Mouse (Mus musculus): ENCODE measurements around the gene Casp2.
A peak's percentile ranks its signal among the peaks of the same experiment; 100 is the strongest.

Gene Casp2

DNA sequence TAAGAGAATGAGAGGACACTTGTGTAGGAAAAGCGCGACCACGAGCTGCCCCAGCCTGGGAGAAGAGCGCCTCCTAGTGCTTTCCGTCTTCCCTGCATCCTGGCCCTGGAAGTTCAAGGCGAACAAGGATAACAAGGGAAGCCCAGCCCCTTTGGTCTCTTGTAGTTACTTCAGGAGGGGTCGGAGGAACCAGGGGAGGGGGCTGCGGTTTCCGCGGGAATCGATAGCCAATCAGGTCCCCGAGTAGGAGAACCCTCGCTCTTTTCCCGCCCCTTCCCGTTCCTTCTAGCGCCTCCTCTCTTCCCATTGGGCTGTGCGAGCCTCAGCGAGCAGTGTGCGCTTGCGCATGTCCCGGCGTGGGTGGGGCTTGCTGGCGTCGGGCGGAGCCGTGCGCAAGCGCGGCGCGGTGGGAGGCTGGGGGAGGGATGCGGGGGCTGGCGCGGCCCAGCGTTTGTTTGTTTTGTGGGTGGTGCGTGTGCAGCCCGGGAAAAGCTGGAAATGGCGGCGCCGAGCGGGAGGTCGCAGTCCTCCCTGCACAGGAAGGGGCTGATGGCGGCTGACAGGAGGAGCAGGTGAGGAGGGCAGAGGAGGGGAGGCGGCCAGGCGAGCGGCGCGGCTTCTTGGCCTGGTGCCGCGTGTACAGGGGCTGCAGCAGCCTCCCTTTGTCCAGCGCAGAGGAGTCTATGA is at the start of gene Casp2:
Casp2 (plus strand) TSS at position 360 of the 687 bp plus-strand sequence.
- DNase-seq (ENCODE audit: low spot score in 2 of 2), result peak; percentile 97 to 98

DNA sequence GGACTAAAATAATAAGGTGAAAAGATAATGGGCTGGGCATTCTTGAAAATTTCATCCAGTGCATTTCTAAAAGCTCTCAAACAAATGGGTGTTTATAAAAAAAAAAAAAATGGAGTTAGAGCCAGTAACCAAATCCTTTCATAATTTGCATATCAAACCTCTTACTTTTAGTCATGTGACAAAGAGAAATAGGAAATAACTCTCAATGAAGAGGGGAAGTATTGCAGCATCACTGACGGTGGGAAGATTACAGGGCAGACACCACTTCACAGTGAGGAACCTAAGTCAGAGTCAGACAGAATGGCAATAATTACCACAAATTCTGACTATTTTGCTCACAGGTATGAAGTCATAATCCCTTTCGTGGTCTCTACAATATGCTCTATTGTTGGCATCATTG is 49.8 kb upstream of the Casp2 start, which contains the start of gene Tas2r144:
Tas2r144 (plus strand) TSS at position 301 of the 400 bp plus-strand sequence.
- no peak for DNase-seq (ENCODE audit: low spot score in 2 of 2)

DNA sequence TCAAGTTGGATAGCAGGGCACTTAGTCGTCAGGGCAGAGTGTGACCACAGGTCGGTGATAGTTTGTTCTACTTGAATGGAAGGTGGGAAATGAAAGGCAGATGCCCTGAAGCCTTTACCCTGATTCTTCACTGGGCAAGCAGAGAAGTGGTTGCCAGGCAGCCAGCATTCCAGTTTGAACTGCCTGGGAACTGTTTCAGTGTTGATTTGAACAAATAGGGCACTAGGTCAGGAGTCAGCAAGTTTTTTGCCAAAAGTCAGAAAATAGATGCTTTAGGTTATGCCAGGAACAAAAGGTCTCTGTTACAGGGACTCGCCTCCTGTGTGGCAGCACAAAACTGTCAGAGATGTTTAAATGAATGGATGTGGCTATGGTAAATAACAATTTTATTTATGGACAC is 42.5 kb upstream of the Casp2 start:
- no peak for DNase-seq (ENCODE audit: low spot score in 2 of 2)

DNA sequence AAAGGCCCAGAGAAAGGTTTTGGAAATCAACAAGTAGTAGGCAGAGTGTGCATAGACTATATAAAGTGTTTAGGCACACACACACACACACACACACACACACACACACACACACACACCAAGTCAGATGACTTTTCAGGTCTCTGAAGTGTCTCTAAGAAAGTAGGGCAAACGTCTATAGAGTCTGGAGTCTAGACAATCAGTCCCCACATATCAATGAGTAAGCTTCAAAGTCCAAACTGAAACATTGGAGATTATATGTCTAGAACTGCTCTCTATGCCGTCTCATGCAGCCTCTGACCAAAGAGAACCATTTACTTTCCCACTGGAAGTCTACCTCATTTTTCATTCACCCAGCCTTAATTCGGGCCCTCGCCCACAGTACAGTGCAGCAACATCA is 39.7 kb upstream of the Casp2 start:
- no peak for DNase-seq (ENCODE audit: low spot score in 2 of 2)

DNA sequence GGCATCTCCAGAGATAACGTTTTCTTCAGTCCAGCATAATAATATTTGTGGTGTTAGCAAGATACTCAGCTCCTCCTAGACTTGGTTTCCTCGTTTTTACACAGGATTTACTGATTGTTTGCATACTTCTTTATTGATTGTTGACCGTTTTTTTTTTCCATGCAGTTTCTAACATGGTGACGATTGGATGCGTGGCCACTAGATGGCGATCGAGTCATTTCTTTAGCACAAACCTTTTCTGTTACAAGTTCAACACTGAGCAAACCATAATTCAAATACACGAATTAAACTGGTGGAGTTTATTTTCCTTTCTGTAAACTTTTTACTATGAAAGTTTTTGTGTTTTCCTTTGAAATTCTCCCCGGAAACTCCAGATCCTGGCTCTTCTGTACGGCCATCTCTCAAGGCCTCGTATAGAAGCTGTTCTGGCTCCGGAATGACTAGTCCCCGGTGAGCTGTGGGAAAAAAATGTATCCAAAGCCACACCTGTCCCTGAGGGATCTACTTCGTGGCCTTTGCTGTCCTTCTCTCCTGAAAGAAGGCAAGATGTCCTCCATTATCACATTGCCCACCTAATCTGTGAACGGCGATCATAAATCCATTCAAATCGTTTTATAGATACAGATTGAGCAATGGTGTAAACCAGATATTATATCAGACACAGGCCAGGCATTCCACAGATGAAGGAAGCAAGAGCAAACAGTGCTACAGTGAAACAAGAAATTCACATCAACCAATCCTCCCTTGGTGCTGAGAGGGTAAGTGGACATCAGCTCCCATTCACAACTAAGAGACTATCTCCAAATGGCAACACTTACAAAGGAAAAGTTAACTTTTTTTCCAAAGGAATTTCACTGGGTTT is 37.3 kb upstream of the Casp2 start:
- peak; percentile 17 to 39 for DNase-seq (ENCODE audit: low spot score in 2 of 2)

DNA sequence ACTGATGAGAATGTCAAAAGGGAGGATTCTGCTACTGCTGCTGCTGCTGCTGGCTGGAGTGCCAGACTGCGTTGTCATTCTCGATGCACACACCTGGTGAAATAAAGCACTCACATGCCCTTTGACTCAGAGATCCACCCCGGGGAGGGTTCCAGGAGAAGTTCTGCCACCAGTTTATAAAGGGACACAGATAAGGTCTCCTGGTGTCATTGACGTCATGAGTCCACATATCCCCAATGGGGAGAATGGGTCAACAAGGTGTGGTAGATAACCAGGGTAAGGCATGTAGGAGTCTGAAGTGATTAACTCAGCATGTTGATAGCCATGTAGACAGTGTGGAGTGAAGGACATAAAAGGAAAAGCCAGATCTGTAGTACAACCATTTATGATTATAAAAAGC is 35.2 kb upstream of the Casp2 start:
- no peak for DNase-seq (ENCODE audit: low spot score in 2 of 2)

DNA sequence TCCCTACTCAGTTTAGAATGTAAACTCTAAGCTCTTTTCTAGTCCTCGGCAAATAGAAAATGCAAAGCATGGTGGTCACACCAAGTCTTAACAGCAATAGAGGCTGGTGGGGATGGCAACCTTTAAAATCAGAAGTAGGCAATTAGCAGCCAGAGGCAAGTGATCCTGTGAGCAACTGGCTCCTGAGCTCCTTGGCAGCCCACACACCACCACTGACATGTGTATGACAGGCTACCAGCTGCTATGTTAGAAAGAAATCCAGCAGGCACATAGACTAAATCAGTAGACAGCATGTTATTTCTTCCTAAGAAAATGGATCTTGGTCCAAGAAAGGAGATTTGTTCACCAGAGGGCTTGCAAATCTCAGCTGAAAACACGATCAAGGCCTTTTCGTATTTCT is 33.6 kb upstream of the Casp2 start:
- no peak for DNase-seq (ENCODE audit: low spot score in 2 of 2)

DNA sequence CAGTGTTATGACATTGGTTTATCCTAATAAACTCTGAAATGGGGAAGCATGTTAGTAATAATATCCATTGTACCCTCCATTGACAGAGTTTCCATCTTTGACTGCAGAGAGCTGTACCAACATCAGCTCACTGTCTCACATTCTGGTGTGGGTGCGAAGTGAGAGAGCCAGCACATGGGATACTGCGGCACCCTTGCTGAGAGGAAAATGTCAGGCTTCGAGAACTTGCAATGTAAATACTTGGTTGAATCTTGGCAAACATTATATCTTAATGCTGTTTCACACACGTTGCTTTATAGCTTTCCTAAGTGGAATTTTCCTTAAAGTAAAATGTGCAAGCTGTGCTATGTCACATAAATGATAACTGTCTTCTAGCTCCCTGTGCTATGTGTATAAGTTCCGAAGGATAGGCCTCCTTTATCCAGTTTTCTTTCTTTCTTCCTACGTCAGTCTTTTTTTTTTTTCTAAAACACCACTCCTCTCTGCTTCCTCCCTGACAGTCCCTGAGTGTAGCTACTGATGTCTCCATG is 27.4 kb upstream of the Casp2 start:
- DNase-seq (ENCODE audit: low spot score in 2 of 2), result no peak

DNA sequence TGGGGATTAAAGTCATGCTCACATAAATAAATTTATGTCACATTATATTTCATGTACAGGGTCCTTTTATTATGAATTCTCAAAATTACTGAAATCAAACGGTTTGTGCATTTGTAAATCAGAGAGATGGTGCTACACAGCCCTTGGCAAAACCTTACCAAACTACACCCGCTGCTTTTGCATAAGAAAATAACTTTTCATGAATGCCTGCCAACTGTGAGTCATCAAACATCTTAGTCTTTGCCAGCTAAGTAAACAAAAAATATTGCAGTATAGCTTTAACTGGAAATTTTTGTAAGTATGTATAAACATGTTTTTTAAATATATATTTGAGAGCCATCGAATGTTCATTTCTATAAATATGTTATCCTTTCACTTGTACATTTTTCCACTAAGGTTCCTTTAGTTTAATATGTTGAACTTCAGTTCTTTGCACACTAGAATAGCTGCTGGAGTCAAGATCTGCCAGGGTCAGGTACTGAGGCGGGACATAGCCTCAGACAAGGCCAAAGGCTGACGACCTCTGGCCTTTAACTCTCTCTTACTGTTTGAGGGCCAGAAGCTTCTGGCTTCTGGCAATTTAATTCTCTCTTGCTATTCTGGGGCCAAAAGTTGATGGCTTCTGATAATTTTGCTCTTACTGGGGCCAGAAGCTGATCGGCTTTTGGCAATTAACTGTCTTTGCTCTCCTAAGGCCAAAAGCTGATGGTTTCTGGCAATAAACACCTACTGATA is 23.3 kb upstream of the Casp2 start:
- no peak for DNase-seq (ENCODE audit: low spot score in 2 of 2)

DNA sequence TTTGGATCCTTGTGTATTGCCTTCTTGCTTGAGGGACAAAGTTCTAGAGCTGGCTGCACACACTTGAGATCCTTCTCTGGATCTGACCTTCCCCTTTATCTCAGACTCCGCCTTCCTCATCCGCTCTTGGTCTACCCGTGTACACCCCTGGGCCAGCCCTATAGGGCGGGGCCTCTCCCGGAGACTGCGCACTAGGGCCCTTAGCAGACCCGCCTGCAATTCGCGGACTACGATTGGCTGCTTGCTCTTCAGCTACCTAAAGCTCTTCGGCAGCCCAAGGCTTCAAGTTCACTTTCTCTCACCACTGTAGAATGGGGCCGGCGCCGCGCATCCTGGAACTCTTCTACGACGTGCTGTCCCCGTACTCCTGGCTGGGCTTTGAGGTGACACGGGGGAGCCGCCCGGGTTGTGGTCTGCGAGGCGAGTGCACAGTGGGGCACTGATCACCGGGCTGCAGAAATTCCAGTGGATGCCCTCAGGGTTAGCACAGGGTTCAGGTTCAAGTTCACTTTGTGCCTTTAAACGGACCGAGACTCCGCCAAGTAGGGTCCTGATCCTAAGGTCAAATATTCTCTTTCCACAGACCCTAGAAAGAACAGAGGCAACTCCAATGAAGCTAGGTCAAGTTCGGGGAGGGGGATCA is 19.0 kb upstream of the Casp2 start, which contains the start of gene Gstk1:
Gstk1 (plus strand) TSS at position 225 of the 643 bp plus-strand sequence.
- DNase-seq (ENCODE audit: low spot score in 2 of 2), result peak; percentile 87 to 89

DNA sequence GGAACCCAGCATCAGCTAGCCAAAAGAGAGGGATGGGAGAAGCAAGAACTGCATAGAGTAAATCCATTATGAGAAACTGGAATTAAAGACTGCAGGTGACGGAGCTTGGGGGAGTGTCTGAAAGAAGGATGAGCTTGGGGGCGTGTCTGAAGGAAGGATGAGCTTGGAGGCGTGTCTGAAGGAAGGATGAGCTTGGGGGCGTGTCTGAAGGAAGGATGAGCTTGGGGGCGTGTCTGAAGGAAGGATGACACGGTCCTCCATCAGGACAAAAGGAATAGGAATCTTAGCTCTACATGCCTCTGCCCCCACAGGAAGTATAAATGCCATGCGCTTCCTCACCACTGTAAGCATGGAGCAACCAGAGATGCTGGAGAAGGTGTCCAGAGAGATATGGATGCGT is 17.6 kb upstream of the Casp2 start:
- DNase-seq (ENCODE audit: low spot score in 2 of 2), result peak in 1 of 2 experiments; percentile 27

DNA sequence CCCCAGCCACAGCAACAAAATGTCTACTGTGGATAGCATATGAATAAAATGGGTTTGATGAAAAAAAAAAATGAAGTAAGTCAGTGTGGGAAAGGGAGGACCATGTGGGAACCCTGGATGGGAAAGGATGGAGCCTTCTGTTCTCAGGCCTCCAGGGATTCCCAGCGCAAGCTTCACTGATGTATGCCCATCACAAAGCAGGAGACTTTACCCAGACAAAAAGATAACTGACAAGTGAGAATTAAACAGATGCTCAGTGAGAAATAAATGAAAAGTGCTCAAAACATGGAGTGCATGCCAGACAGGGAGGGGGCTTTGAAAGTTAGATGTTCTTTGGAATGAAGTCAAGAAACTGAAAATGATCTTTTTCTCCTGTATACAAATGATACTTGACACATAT is 16.8 kb upstream of the Casp2 start:
- DNase-seq (ENCODE audit: low spot score in 2 of 2), result no peak

DNA sequence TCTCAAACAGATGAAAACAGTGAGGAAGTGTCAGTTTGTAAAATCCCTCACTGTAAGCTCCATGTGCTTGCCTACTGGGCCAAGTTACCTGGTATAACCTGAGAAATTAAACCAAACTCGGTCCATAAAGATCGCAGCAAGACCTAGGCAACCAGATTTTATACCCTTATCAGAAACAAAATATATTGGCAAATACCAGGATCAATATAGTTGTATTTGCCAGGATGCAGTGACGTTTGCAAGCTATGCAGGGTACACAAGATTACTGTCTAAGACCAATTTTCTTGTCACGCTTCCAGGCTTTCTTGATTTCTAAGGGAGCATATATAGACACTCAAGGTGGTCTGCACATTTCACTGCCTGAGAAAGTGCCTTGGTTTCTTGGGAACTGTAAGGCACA is 13.0 kb upstream of the Casp2 start:
- no peak for DNase-seq (ENCODE audit: low spot score in 2 of 2)

DNA sequence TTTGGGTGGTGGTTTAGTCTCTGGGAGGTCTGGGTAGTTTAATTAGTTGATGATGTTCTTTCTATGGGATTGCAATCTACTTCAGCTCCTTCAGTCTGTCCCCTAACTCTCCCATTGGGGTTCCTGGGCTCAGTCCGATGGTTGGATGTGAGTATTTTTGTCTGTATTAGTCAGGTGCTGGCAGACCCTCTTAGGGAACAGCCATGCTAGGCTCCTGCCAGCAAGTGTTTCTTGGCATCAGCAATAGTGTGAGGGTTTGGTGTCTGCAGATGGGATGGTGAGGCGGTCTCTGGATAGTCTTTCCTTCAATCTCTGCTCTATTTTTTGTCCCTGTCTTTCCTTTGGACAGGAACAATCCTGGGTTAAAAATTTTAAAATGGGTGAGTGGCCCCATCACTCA is 11.7 kb upstream of the Casp2 start:
- no peak for DNase-seq (ENCODE audit: low spot score in 2 of 2)

DNA sequence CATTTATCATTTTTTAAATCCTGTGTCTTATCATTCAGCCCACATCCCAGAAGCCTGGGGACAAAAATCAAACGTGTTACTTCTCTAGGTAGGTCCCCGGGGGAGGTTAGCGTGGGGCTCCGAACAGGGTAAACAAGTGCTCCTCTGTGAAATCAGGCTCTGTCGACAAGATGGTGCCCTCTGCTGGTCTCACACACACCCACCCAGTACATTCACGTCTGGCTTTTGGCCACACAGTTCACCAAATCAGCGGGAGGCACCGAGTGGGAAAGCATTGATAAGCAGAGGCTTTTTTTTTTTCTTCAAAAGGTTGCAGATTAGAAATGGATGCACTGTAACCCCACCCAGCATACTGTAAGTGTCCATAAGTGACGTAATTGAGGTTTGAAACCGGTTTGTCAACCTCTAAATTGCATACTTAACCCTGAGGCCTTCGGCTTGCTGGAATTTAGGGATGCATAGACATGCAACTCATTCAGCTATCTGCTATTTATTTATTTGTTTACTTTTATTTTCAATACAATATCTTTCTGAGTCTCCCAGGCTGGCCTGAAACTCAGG is 7.4 kb upstream of the Casp2 start:
- peak; percentile 68 to 69 for DNase-seq (ENCODE audit: low spot score in 2 of 2)

DNA sequence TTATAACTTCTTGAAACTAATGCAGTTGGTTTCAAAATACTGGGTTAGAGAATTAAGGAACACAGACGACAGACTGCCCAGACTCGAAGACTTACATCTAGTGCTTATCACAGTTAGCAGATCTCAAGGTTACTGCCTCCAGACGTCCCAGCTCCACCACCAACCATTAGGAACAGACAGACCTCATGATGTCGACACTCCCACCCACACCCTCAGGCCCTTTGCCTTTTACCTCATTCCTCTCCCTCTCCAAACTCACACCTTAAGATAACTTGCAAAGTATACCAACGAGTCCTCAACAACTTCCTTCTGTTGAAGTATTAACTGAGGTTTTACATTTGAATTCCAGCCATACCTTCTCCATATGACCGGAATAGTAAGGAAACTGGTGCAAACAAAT is 4.4 kb upstream of the Casp2 start:
- no peak for DNase-seq (ENCODE audit: low spot score in 2 of 2)

DNA sequence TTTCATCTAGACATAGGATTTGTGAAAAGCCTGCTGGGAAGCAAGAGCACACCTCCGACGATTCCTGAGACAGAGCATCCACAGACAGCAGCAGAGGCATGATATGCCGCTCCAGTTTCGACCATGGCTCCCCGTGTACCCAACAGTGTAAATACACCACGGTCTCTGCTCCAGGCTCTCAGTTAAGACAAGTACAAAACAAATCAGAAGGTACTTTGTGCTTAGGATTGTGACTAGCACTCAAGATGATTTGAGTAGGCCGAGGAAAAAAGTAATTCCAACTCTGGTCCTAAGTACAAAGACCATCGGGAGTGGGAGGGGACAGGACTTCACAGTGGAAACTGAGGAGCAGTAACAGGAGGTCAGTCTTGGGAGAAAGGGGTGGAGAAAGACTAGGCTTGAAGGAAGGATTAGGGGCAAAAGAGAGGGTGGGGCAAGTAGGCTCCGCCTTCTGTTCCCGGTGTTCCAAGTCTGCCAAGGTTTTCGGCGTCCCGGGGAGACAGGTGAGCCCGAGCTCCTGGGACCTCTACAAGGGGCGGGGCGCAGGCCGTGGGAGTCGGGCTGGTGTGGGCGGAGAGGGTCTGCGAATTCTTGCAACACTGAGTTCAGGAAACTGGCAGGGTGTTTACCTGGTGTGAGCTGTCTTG is 3.1 kb upstream of the Casp2 start, which contains the start of gene Tmem139:
Tmem139 (plus strand) TSS at position 447 of the 647 bp plus-strand sequence.
- no peak for DNase-seq (ENCODE audit: low spot score in 2 of 2)

DNA sequence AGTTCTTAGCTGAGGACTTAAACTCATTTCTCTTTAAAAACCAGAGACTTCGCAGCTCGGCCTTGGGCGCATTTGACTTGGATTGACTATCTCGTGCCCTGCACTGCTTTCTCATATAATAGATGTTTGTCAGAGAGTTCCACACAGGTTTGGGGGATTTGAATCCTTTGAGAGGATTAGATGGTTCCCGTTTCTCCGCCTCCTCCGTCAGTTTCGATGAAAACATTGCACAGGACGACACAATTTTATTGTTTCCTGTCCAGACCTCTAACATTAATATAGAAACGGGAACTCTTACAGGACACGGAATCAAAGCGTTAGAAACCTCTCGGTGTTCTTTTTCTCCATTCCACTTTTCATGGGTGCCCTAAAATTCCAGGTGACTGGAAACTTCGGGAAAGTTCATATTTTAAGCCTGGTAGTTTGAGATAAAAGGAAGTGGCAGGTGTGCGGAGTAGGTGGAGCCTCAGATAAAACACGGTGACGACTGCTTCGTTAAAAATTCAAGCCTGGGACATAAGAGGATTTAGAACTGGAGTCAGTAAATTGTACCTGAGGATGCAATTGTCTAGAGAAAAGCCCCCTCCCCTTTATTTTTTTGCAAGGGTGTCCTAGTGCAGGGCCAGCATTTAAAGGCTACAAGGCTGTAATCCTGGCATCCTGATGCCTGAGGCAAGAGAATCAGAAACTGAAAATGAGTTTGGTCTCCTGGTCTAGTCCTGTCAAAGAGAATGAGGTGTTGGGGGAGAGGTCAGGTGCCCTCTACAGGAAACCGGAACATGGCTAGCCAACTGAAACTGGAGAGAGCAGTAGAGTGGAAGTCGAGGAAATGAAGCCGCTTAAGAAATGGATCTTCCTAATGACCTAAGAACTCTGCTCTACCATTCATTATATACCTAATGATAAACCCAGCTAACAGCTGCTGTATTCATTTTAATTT is 876 bp downstream of the Casp2 start:
- peak; percentile 33 to 58 for DNase-seq (ENCODE audit: low spot score in 2 of 2)

DNA sequence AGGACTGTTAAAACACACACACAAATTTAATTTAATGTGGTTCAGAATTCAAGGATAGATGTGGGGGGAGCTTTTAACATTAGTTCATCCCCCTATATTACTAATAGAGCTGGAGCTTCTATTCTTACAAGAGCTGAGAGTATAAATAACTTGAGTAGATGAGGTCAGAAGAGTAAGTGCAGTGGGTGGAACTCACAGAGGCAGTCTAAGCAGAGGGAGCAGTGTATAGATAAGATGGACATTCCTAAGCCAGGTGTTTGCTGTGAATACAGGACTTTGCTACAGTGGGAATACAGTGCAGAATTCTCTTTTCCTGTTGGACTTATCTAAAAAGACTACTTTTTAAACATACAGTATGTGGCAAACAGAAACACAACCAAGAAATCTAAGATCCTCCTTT is 6.0 kb downstream of the Casp2 start:
- DNase-seq (ENCODE audit: low spot score in 2 of 2), result no peak

Data from spleen, postnatal 36 days (tissue).